Mouse (Mus musculus): ENCODE measurements around the gene Tmem59l. TPM values are rescaled to one million over a fixed set of nuclear protein-coding genes. Genes with fewer than 3 reads are reported as not detected.
A peak's percentile ranks its signal among the peaks of the same experiment; 100 is the strongest.

The Tmem59l gene
- total and polyA plus RNA-seq, 3 experiments: 0.03 TPM; not detected in 2

DNA sequence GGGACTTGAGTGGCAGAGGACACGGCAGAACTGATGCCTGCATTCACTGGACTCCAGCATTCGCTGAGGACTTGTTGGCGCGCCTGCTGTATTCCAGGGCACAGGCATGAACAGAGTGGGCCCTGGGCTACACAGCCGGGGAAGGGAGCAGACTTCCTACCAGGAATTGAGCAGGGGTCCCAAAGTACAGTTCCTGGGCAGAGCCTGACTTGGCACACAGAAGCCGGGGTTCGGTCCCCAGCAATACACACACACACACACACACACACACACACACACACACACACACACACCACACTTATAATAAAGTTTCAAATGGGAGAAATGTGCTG, 47.3 kb downstream of the Tmem59l start:
- H3K27me3 ChIP-seq (ENCODE audit: insufficient read depth, low read length): no peaks in the 10 kb centered on the region
- no peaks in the 10 kb centered on the region for H3K9me3 ChIP-seq (replicated peaks)
- peak overlapping the region; percentile 77 for H3K4me3 ChIP-seq (ENCODE audit: low read depth, low read length)
- no peak for DNase-seq (ENCODE audit: low spot score)
- TF ChIP-seq TAL1 (conservative IDR thresholded peaks at IDR 0.05; ENCODE audit: low read depth, low read length) (no peak), GATA2 (IDR thresholded peaks at IDR 0.05; ENCODE audit: borderline replicate concordance, low read depth, low read length) (no peak), GATA1 (IDR thresholded peaks at IDR 0.05; ENCODE audit: borderline replicate concordance, low read length) (no peak), POLR2AphosphoS5 (IDR thresholded peaks at IDR 0.05; ENCODE audit: insufficient replicate concordance, low read depth, low read length) (no peak), CTCF (IDR thresholded peaks at IDR 0.05; ENCODE audit: low read depth, low read length) (no peak)
- ATAC-seq (ENCODE audit: extremely low read depth, insufficient number of reproducible peaks, low FRiP score, poor library complexity, severe bottlenecking): no peak
- H3K4me1 ChIP-seq (ENCODE audit: insufficient read depth, low read depth, low read length): peaks cover 59% of the 10 kb centered on the region
- H3K36me3 ChIP-seq (replicated peaks): peaks cover 26% of the 10 kb centered on the region

DNA sequence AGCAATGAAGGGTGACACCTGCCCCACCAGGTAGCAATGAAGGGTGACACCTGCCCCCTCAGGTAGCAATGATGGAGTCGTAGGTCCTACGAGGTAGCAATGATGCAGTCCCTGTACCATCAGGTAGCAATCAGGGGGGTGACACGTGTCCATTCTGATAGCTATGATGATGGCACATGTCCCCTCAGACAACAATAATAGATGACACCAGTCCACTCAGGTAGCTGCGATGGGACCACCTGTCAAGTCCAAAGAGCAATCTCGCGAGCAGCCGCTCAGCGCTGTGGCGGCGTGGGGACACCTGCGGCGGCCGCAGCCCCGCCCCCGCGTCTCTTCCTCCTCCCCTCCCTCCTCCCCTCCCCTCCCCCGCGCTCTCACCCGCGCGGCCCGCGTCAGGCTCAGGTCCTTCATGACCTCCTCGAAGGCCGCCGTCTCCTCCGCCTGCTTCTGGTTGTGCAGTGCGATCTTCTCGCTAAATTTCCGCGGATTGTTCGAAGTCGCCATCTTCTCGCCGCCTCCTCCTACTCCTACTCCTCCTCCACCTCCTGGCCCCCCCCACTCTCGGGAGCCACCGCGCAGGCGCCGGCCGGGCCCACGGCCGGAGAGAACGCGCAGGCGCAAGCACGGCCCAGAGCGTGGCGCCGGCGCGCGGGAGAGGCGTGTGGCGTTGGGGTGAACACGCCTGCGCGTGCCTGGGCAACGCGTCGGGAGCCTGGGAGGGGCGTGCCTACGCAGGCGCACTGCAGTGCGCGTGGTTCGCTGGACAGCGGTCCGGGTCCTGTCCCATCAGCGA, 47.9 kb downstream of the Tmem59l start, which contains the start of gene Crtc1:
Gene Crtc1 (minus strand): TSS at position 525 of the 793 bp plus-strand sequence.
- peaks cover 59% of the 10 kb centered on the region for H3K4me1 ChIP-seq (ENCODE audit: insufficient read depth, low read depth, low read length)
- H3K9me3 ChIP-seq (replicated peaks): no peaks in the 10 kb centered on the region
- peak; percentile 71 for ATAC-seq (ENCODE audit: extremely low read depth, insufficient number of reproducible peaks, low FRiP score, poor library complexity, severe bottlenecking)
- peak within 1 kb of the TSS; percentile 77 for H3K4me3 ChIP-seq (ENCODE audit: low read depth, low read length)
- no peaks in the 10 kb centered on the region for H3K27me3 ChIP-seq (ENCODE audit: insufficient read depth, low read length)
- peak; percentile 99 for DNase-seq (ENCODE audit: low spot score)
- TF ChIP-seq GATA2 (IDR thresholded peaks at IDR 0.05; ENCODE audit: borderline replicate concordance, low read depth, low read length) (no peak), POLR2AphosphoS5 (IDR thresholded peaks at IDR 0.05; ENCODE audit: insufficient replicate concordance, low read depth, low read length) (no peak), GATA1 (IDR thresholded peaks at IDR 0.05; ENCODE audit: borderline replicate concordance, low read length) (no peak), TAL1 (conservative IDR thresholded peaks at IDR 0.05; ENCODE audit: low read depth, low read length) (no peak), CTCF (IDR thresholded peaks at IDR 0.05; ENCODE audit: low read depth, low read length) (no peak)
- H3K36me3 ChIP-seq (replicated peaks): peaks cover 31% of the 10 kb centered on the region

DNA sequence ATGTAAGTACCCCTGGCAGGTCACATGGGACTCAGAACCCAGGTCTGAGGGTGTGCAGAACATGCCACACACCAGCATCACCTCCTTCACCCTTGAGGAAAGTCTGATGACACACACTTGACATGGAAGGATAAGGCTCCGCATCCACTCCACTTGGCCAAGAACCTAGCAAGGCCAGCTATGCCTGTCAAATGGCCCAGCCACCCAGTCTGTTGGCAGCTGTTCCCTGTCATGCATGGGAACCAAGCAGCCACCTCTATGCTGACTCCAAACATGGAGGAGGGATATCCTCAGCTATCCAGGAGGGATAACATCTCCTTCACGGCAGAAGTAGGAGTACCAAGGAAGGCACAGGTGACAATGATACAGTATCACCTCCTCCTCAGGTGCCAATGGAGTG, 48.7 kb downstream of the Tmem59l start:
- Histone ChIP-seq H3K4me1 (ENCODE audit: insufficient read depth, low read depth, low read length) (peaks cover 53% of the 10 kb centered on the region), H3K4me3 (ENCODE audit: low read depth, low read length) (peak overlapping the region; percentile 77; the same call in 1 of the 2 replicates), H3K9me3 (replicated peaks) (no peaks in the 10 kb centered on the region), H3K36me3 (replicated peaks) (peaks cover 32% of the 10 kb centered on the region), H3K27me3 (ENCODE audit: insufficient read depth, low read length) (no peaks in the 10 kb centered on the region)
- DNase-seq (ENCODE audit: low spot score) (no peak), ATAC-seq (ENCODE audit: extremely low read depth, insufficient number of reproducible peaks, low FRiP score, poor library complexity, severe bottlenecking) (no peak)
- TF ChIP-seq POLR2AphosphoS5 (IDR thresholded peaks at IDR 0.05; ENCODE audit: insufficient replicate concordance, low read depth, low read length) (no peak), GATA2 (IDR thresholded peaks at IDR 0.05; ENCODE audit: borderline replicate concordance, low read depth, low read length) (no peak), GATA1 (IDR thresholded peaks at IDR 0.05; ENCODE audit: borderline replicate concordance, low read length) (no peak), CTCF (IDR thresholded peaks at IDR 0.05; ENCODE audit: low read depth, low read length) (no peak), TAL1 (conservative IDR thresholded peaks at IDR 0.05; ENCODE audit: low read depth, low read length) (no peak)

DNA sequence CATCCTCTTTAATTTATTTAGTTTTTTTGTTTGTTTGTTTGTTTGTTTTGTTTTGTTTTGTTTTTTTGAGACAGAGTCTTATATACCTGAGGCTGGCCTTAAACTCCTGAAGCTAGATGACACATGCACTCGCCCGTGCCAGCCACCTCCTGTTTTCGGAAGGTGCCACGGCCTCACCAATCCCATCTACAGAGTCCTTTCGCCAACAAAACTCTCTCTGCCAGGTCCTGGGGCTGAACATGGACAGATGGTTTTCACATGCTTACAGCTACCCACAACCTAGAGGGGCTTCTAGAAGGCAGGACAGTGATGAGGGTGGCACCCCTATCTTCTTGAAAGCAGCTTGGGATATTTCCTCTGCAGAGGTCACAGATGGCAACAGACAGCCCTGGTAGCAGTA, 52.0 kb downstream of the Tmem59l start:
- DNase-seq (ENCODE audit: low spot score): no peak
- no peak for ATAC-seq (ENCODE audit: extremely low read depth, insufficient number of reproducible peaks, low FRiP score, poor library complexity, severe bottlenecking)
- H3K4me3 ChIP-seq (ENCODE audit: low read depth, low read length): no peak overlapping the region
- no peaks in the 10 kb centered on the region for H3K9me3 ChIP-seq (replicated peaks)
- peaks cover 47% of the 10 kb centered on the region for H3K36me3 ChIP-seq (replicated peaks)
- no peak for TF ChIP-seq CTCF (IDR thresholded peaks at IDR 0.05; ENCODE audit: low read depth, low read length)
- no peak for TF ChIP-seq POLR2AphosphoS5 (IDR thresholded peaks at IDR 0.05; ENCODE audit: insufficient replicate concordance, low read depth, low read length)
- peaks cover 55% of the 10 kb centered on the region for H3K4me1 ChIP-seq (ENCODE audit: insufficient read depth, low read depth, low read length)
- no peaks in the 10 kb centered on the region for H3K27me3 ChIP-seq (ENCODE audit: insufficient read depth, low read length)

Other genes with a start within 250 kb of the Tmem59l start
Only the 20 nearest of the 25 such genes appear.
- gene Ddx49, start 184.9 kb downstream of the Tmem59l start, total RNA-seq (2014; fragmentation: Nextera tagmentation): 41.3 and 43.8 TPM in 2 replicates
- gene Ddx49, start 184.9 kb downstream of the Tmem59l start, total RNA-seq (2017): 88.3 and 114 TPM in 2 replicates
- 55.1 and 56.2 TPM in 2 replicates for gene Ddx49, start 184.9 kb downstream of the Tmem59l start, polyA plus RNA-seq (2012)
- gene Cope, start 184.8 kb downstream of the Tmem59l start, total RNA-seq (2014; fragmentation: Nextera tagmentation): 147 and 152 TPM in 2 replicates
- gene Cope, start 184.8 kb downstream of the Tmem59l start, total RNA-seq (2017): 78.3 and 96.7 TPM in 2 replicates
- 346 and 358 TPM in 2 replicates for gene Cope, start 184.8 kb downstream of the Tmem59l start, polyA plus RNA-seq (2012)
- gene Cers1, start 171.6 kb downstream of the Tmem59l start, total RNA-seq (2014; fragmentation: Nextera tagmentation): not detected in 2 replicates
- gene Cers1, start 171.6 kb downstream of the Tmem59l start, total RNA-seq (2017): 0.38 TPM in 1 of 2 replicates, not detected in the other
- gene Cers1, start 171.6 kb downstream of the Tmem59l start, polyA plus RNA-seq (2012): not detected in 2 replicates
- not detected in 2 replicates for gene Gdf1, start 157.5 kb downstream of the Tmem59l start, total RNA-seq (2014; fragmentation: Nextera tagmentation)
- gene Gdf1, start 157.5 kb downstream of the Tmem59l start, total RNA-seq (2017): not detected in 2 replicates
- 0.04 TPM in 1 of 2 replicates, not detected in the other for gene Gdf1, start 157.5 kb downstream of the Tmem59l start, polyA plus RNA-seq (2012)
- gene Upf1, start 134.1 kb downstream of the Tmem59l start, total RNA-seq (2014; fragmentation: Nextera tagmentation): 43.6 and 46.0 TPM in 2 replicates
- gene Upf1, start 134.1 kb downstream of the Tmem59l start, total RNA-seq (2017): 22.9 and 27.5 TPM in 2 replicates
- gene Upf1, start 134.1 kb downstream of the Tmem59l start, polyA plus RNA-seq (2012): 155 and 156 TPM in 2 replicates
- gene Comp, start 113.8 kb downstream of the Tmem59l start, total RNA-seq (2014; fragmentation: Nextera tagmentation): not detected in 2 replicates
- gene Comp, start 113.8 kb downstream of the Tmem59l start, total RNA-seq (2017): 0.06 TPM in 1 of 2 replicates, not detected in the other
- 0.14 and 0.15 TPM in 2 replicates for gene Comp, start 113.8 kb downstream of the Tmem59l start, polyA plus RNA-seq (2012)
- 15.3 and 17.9 TPM in 2 replicates for gene Crtc1, start 47.8 kb downstream of the Tmem59l start, total RNA-seq (2014; fragmentation: Nextera tagmentation)
- gene Crtc1, start 47.8 kb downstream of the Tmem59l start, total RNA-seq (2017): 1.4 and 1.6 TPM in 2 replicates
- 17.6 and 18.8 TPM in 2 replicates for gene Crtc1, start 47.8 kb downstream of the Tmem59l start, polyA plus RNA-seq (2012)
- 23.6 and 23.8 TPM in 2 replicates for gene Klhl26, start 10.4 kb downstream of the Tmem59l start, total RNA-seq (2014; fragmentation: Nextera tagmentation)
- gene Klhl26, start 10.4 kb downstream of the Tmem59l start, total RNA-seq (2017): 11.6 and 13.9 TPM in 2 replicates
- 10.8 and 12.8 TPM in 2 replicates for gene Klhl26, start 10.4 kb downstream of the Tmem59l start, polyA plus RNA-seq (2012)
- not detected in 2 replicates for gene Crlf1, start 5.8 kb upstream of the Tmem59l start, total RNA-seq (2014; fragmentation: Nextera tagmentation)
- gene Crlf1, start 5.8 kb upstream of the Tmem59l start, total RNA-seq (2017): not detected in 2 replicates
- not detected in 2 replicates for gene Crlf1, start 5.8 kb upstream of the Tmem59l start, polyA plus RNA-seq (2012)
- gene Rex1bd, start 19.4 kb upstream of the Tmem59l start, total RNA-seq (2014; fragmentation: Nextera tagmentation): 43.6 and 44.2 TPM in 2 replicates
- 86.9 and 94.9 TPM in 2 replicates for gene Rex1bd, start 19.4 kb upstream of the Tmem59l start, total RNA-seq (2017)
- gene Rex1bd, start 19.4 kb upstream of the Tmem59l start, polyA plus RNA-seq (2012): 187 and 223 TPM in 2 replicates
- gene Uba52, start 23.4 kb upstream of the Tmem59l start, total RNA-seq (2014; fragmentation: Nextera tagmentation): 4,646 and 5,141 TPM in 2 replicates
- 3,490 and 3,572 TPM in 2 replicates for gene Uba52, start 23.4 kb upstream of the Tmem59l start, total RNA-seq (2017)
- gene Uba52, start 23.4 kb upstream of the Tmem59l start, polyA plus RNA-seq (2012): 592 and 1,322 TPM in 2 replicates
- 228 and 232 TPM in 2 replicates for gene Fkbp8, start 40.4 kb upstream of the Tmem59l start, total RNA-seq (2014; fragmentation: Nextera tagmentation)
- gene Fkbp8, start 40.4 kb upstream of the Tmem59l start, total RNA-seq (2017): 206 and 221 TPM in 2 replicates
- gene Fkbp8, start 40.4 kb upstream of the Tmem59l start, polyA plus RNA-seq (2012): 939 and 1,510 TPM in 2 replicates
- 180 and 189 TPM in 2 replicates for gene Kxd1, start 40.6 kb upstream of the Tmem59l start, total RNA-seq (2014; fragmentation: Nextera tagmentation)
- gene Kxd1, start 40.6 kb upstream of the Tmem59l start, total RNA-seq (2017): 47.5 and 50.9 TPM in 2 replicates
- 40.0 and 49.9 TPM in 2 replicates for gene Kxd1, start 40.6 kb upstream of the Tmem59l start, polyA plus RNA-seq (2012)
- 20.8 and 22.7 TPM in 2 replicates for gene Ell, start 52.1 kb upstream of the Tmem59l start, total RNA-seq (2014; fragmentation: Nextera tagmentation)
- gene Ell, start 52.1 kb upstream of the Tmem59l start, total RNA-seq (2017): 7.6 and 9.1 TPM in 2 replicates
- gene Ell, start 52.1 kb upstream of the Tmem59l start, polyA plus RNA-seq (2012): 56.4 and 59.0 TPM in 2 replicates
- gene Isyna1, start 107.0 kb upstream of the Tmem59l start, total RNA-seq (2014; fragmentation: Nextera tagmentation): 22.9 and 24.4 TPM in 2 replicates
- 35.8 and 36.8 TPM in 2 replicates for gene Isyna1, start 107.0 kb upstream of the Tmem59l start, total RNA-seq (2017)
- 141 and 157 TPM in 2 replicates for gene Isyna1, start 107.0 kb upstream of the Tmem59l start, polyA plus RNA-seq (2012)
- gene Ssbp4, start 121.5 kb upstream of the Tmem59l start, total RNA-seq (2014; fragmentation: Nextera tagmentation): 21.7 and 31.0 TPM in 2 replicates
- 51.7 and 114 TPM in 2 replicates for gene Ssbp4, start 121.5 kb upstream of the Tmem59l start, total RNA-seq (2017)
- gene Ssbp4, start 121.5 kb upstream of the Tmem59l start, polyA plus RNA-seq (2012): 606 and 1,025 TPM in 2 replicates
- 1.3 and 2.6 TPM in 2 replicates for gene Lrrc25, start 128.8 kb upstream of the Tmem59l start, total RNA-seq (2014; fragmentation: Nextera tagmentation)
- 1.2 and 1.6 TPM in 2 replicates for gene Lrrc25, start 128.8 kb upstream of the Tmem59l start, total RNA-seq (2017)
- gene Lrrc25, start 128.8 kb upstream of the Tmem59l start, polyA plus RNA-seq (2012): 1.6 and 1.7 TPM in 2 replicates
- not detected in 2 replicates for gene Gdf15, start 145.1 kb upstream of the Tmem59l start, total RNA-seq (2014; fragmentation: Nextera tagmentation)
- not detected in 2 replicates for gene Gdf15, start 145.1 kb upstream of the Tmem59l start, total RNA-seq (2017)
- gene Gdf15, start 145.1 kb upstream of the Tmem59l start, polyA plus RNA-seq (2012): 0.03 and 0.06 TPM in 2 replicates
- gene Pgpep1, start 173.0 kb upstream of the Tmem59l start, total RNA-seq (2014; fragmentation: Nextera tagmentation): 16.6 and 23.1 TPM in 2 replicates
- gene Pgpep1, start 173.0 kb upstream of the Tmem59l start, total RNA-seq (2017): 9.4 and 9.5 TPM in 2 replicates
- gene Pgpep1, start 173.0 kb upstream of the Tmem59l start, polyA plus RNA-seq (2012): 3.1 and 3.3 TPM in 2 replicates
- 94.1 and 95.7 TPM in 2 replicates for gene Lsm4, start 185.9 kb upstream of the Tmem59l start, total RNA-seq (2014; fragmentation: Nextera tagmentation)
- gene Lsm4, start 185.9 kb upstream of the Tmem59l start, total RNA-seq (2017): 151 and 174 TPM in 2 replicates
- gene Lsm4, start 185.9 kb upstream of the Tmem59l start, polyA plus RNA-seq (2012): 889 and 1,166 TPM in 2 replicates

All from G1E (cell line).